Mouse (Mus musculus) heart, embryonic 13.5 days (tissue): ENCODE measurements at regions not wholly inside any gene's neighbourhood (a gene's known extent, or its start where the extent isn't known, plus 50 kb on each side); places are given as distances from the start of the nearest gene placed in this dataset.

Experiments used
- ATAC-seq: fragments of 200-750 bp; cut with Nextera tagmentation; 2 replicates; pipeline ENCODE4 v1.8.0; 2017; ENCODE audit warnings: moderate TSS enrichment; ENCODE audit not compliant: insufficient number of reproducible peaks, low FRiP score, low TSS enrichment; ENCODE audit errors: extremely low read depth
- H3K27ac ChIP-seq: fragments of 300-500 bp; sonication (generic); replicated peaks from 2 replicates; pipeline ENCODE4 v1.5.1; 2015; ENCODE audit warnings: moderate library complexity, mild to moderate bottlenecking, inconsistent platforms
- H3K27me3 ChIP-seq: fragments of 300-500 bp; sonication (generic); replicated peaks from 2 replicates; pipeline ENCODE4 v1.6.1; 2015; ENCODE audit warnings: mild to moderate bottlenecking, inconsistent platforms
- H3K36me3 ChIP-seq: fragments of 300-500 bp; sonication (generic); 2 replicates; pipeline ENCODE4 v1.6.1; 2015; ENCODE audit warnings: mild to moderate bottlenecking, inconsistent platforms
- H3K4me1 ChIP-seq: fragments of 300-500 bp; sonication (generic); 2 replicates; pipeline ENCODE4 v1.6.1; 2015; ENCODE audit warnings: inconsistent platforms
- H3K4me2 ChIP-seq: fragments of 300-500 bp; sonication (generic); 2 replicates; pipeline ENCODE4 v1.6.1; 2015; ENCODE audit warnings: inconsistent platforms, mild to moderate bottlenecking, moderate library complexity
- H3K4me3 ChIP-seq: fragments of 300-500 bp; sonication (generic); 2 replicates; pipeline ENCODE4 v1.5.1; 2015; ENCODE audit warnings: moderate library complexity, mild to moderate bottlenecking, inconsistent platforms
- H3K9ac ChIP-seq: fragments of 300-500 bp; sonication (generic); 2 replicates; pipeline ENCODE4 v1.6.1; 2015; ENCODE audit warnings: inconsistent platforms, mild to moderate bottlenecking, moderate library complexity
- H3K9me3 ChIP-seq: fragments of 300-500 bp; sonication (generic); 2 replicates; pipeline ENCODE4 v1.6.1; 2016; ENCODE audit warnings: inconsistent platforms
- WGBS: fragments of 180-500 bp; shearing (Covaris S2); methylation state at CpG from one replicate; pipeline ENCODE4 v1.1.7; 2015; ENCODE audit warnings: mixed read lengths; 5-methylcytosine and 5-hydroxymethylcytosine counted together

DNA sequence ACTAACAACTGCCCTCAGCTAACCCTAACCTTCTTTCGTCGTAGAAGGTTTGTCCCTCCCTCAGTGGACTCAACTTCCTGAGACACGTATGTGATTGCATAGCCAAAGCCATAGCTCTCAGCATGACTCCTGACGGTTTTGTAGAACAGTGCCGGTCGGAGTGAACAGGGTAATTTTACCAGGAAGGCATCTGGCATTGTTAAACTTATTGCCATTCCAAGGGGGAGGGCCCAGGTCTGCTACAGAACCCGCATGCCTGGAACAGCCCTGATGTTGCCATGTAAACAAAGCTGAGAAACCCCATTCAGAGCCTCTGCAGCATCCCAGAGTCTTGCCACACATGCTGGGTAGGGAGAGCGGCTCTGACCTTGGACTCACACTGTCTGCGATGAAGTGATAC is 52.2 kb upstream of the Adgrl2 start:
- no peaks in the 10 kb centered on the region for H3K27me3 ChIP-seq
- no peak overlapping the region for H3K9ac ChIP-seq
- H3K4me1 ChIP-seq = peaks cover 23% of the 10 kb centered on the region
- no peak overlapping the region for H3K4me2 ChIP-seq
- H3K36me3 ChIP-seq = no peaks in the 10 kb centered on the region
- WGBS = 64% methylated on average over 9 of the region's 9 CpGs
- H3K27ac ChIP-seq = no peak overlapping the region
- no peak overlapping the region for H3K4me3 ChIP-seq
- no peaks in the 10 kb centered on the region for H3K9me3 ChIP-seq
- no peak for ATAC-seq

DNA sequence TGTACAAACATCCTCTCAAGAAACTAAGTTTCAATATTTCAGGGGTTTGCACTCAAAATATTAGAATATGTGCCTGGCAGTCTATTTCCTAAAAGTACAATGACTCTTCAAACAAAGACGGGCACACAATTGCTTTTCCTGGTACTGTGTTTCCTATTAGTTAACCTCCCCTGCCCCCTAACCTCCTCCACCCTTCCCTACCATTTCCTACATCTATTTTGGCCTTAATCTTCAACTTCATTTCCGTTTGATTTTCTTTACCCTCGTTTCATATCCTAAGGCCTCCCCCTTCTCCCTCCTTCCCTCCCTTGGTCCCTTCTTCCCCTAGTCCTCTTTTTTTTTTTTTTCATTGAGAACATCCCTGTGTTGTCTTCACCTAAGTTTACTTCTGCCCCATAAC is 50.8 kb upstream of the Adgrl2 start:
- no peak overlapping the region for H3K9ac ChIP-seq
- H3K4me3 ChIP-seq = no peak overlapping the region
- no peaks in the 10 kb centered on the region for H3K27me3 ChIP-seq
- H3K4me1 ChIP-seq = peaks cover 23% of the 10 kb centered on the region
- H3K27ac ChIP-seq = peak overlapping the region; percentile 60
- no peak overlapping the region for H3K4me2 ChIP-seq
- H3K36me3 ChIP-seq = no peaks in the 10 kb centered on the region
- no peak for ATAC-seq
- WGBS = 35% methylated on average over 3 of the region's 3 CpGs
- H3K9me3 ChIP-seq = no peaks in the 10 kb centered on the region
